Mouse (Mus musculus): ENCODE data around the gene Kalrn. TPM values are rescaled to one million over a fixed set of nuclear protein-coding genes. Genes with fewer than 3 reads are reported as not detected.

Gene Kalrn
- polyA plus RNA-seq, 1 experiment, result 3.3 TPM

DNA sequence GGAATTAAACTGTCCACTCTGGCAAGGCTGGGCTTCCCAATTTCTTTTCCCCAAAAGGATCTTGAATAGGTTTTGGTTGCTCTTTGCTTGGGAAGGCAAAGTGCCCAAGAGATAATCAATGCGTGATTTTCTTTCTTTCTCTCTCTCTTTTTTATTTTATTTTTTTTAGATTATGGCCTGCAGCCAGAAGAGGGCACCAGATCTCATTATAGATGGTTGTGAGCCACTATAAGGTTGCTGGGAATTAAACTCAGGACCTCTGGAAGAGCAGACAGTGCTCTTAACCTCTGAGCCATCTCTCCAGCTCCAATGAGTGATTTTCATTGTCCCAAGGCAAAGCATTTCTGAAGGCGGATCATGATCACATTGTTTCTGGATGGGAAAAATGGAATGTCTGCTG is 563.8 kb downstream of the Kalrn start:
- TF ChIP-seq GATA1 (IDR thresholded peaks at IDR 0.05; ENCODE audit: low read length), result no peak

DNA sequence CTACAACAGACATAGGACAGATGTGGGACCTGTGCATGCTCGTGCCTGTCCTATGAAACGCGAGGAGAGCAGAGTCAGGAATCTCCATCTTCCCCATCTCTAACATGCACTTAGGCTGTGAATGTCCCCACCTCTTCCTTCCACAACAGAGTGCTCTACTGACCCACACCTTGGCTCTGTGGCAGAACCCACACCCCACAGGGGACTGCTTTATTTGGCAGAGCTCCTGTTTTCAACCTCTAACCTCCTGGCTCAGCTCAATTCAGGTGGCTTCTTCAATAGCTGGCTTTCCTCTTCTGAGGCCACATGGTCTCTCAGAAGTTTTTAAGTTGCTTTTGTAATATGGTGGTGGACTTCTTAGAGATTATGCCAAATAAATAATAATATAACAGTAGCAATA is 567.3 kb downstream of the Kalrn start:
- no peak for TF ChIP-seq GATA1 (IDR thresholded peaks at IDR 0.05; ENCODE audit: low read length)

DNA sequence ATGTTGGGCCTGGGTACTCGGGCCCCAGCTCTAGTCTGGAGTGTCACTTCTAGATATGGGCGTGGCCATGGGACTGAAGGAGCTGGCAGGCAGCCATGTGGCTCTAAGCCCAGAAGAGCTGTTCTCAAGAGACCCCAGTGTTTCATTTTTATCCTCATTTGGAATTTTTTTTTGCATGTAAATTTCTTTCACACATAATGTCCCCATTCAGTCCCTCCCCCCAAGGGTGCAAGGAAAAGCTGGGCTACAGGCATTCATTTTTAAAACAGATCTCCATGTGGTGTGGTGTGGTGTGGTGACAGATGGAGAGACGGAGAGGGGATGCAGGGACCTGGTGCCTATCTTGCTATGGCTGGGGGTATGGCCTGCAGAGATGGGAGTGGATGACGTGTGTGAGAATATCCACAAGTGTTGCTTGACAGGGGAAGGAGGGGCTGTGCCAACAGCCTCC is 569.2 kb downstream of the Kalrn start:
- TF ChIP-seq GATA1 (IDR thresholded peaks at IDR 0.05; ENCODE audit: low read length), result no peak

DNA sequence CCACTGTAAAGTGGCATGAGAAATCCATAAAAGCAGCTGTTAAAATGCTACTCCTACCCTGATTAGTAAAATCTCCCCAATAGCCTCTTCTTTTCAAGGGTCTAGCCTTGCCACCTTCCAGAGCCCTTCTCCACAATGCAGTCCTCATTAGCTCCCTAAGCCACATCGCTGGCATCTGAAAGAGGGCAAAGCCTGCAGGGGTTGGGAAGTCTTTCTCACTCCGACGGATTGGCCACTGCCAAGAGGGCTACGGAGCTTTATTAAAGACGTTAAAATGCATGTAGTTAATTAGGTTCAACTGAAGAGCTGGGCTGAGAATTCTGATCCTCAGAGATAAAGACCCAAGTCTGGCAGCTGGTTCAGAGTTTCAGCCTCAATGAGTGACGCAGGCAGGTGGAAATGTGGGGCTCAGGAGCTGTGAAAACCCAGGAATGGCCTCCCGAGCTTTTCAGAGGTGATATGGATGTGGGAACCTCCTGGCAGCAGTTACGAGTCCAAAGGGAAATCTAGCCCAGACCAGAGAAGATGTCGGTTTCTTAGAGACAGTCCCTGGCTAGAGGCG is 569.7 kb downstream of the Kalrn start:
- no peak for TF ChIP-seq GATA1 (IDR thresholded peaks at IDR 0.05; ENCODE audit: low read length)

DNA sequence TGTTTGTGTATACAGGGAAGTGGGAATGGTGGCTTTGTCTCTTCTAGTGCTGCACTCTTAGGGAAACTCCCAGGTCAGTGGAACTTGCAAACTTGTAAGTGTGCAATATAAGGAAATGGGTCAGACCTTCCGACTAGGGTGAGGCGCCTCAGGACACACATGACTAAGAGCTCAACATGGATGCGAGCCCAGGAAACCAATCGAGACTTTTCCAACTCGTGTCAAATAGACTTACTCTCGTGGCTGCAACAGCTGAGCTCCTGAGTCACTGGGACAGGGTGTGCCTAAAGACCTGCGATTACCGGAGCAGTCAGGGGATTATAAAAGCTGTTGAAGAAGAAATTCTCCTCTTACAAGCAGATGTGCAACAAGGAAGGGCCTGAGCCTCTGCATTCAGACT is 572.6 kb downstream of the Kalrn start:
- TF ChIP-seq GATA1 (IDR thresholded peaks at IDR 0.05; ENCODE audit: low read length), result no peak

DNA sequence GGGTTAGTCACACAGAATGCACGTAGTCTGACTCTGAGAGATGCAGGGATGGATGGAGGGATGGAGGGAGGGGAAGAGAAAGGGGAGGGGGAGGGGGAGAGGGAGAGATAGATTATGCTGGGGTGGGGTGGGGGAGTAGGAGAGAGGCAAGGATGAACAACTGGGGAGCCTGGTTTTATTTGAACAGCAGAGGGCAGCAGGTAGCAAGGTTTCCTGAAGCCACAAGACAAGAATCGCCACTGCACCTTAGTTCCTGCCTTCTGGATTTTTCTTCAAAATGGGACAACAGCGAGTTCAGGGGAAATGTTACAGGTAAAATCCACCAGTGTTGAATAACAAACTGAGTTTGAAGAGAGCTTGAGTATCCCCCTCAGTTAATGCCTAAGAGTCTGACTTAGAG is 573.9 kb downstream of the Kalrn start:
- TF ChIP-seq GATA1 (IDR thresholded peaks at IDR 0.05; ENCODE audit: low read length), result no peak

DNA sequence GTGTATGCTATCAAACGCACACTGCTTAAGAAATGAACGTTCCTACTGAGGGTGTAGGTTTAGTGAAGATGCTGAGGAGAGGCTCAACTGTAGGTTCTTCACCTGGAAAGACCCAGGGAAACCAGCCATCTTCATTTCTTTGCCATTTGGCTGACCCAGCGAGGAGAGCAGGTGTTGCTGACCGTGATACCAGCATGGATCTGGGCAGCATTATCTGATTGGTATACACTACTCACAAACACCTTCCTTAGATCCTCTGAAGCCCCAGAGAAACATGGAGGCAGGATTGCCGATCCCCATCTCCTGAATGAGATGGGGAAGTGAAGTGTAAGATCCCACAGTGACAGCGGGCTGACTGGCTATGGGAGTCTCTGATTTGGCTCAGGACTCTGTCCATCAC is 575.3 kb downstream of the Kalrn start:
- no peak for TF ChIP-seq GATA1 (IDR thresholded peaks at IDR 0.05; ENCODE audit: low read length)

DNA sequence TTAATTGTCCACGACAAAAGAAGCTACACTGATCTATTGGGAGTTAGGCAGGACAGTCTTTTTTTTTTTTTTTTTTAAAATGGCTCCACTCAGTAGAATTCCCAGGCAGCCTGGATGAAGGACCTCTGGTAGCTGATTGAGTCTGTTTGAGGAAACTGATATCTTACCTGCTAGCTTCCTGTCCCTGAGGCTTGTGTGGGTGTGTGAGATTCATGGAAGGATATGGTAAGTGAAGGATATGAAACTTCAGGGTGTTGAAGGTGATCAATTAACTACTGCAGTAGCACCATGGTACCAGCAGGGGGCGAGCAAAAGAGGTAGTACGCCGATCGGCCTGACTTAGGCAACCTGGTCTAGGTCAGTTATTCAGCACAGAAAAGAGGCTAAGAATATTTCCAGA is 577.3 kb downstream of the Kalrn start:
- no peak for TF ChIP-seq GATA1 (IDR thresholded peaks at IDR 0.05; ENCODE audit: low read length)

DNA sequence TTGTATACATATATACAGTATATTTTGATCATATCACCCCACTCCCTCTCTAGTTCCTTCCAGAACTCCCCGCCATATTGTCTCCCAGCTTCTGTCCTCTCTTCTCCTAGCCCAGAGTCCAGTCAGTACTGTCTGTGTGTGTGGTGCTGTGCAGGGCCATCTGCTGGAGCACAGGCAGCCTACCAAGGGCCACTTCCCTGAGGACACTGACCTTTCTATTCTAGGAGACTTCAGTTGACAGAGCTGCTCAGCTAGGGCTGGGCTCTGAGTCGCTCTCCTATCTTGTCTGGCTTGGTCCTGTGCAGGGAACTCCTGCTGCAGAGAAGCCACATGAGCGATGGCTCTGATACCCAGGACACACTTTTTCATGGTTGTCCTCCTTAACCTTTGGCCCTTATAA is 577.8 kb downstream of the Kalrn start:
- TF ChIP-seq GATA1 (IDR thresholded peaks at IDR 0.05; ENCODE audit: low read length), result no peak

DNA sequence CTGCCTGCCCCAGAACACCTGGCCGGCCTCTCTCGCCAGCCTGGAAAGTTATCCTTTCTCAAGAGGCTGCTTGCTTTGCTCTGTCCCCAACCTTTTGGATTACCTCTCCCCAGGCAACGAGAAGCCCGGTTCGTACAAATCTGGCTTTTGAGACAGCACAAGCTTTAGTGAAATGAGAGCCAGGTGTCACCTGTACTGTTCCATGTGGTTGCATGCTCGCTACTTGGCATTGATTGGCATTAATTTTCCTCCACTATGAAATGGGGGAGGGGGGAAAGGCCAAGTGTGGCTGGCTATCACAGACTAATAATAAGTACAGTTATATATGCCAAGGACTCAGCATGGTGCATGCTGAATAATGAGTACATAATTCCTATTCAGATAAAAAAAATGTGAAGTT is 579.0 kb downstream of the Kalrn start:
- no peak for TF ChIP-seq GATA1 (IDR thresholded peaks at IDR 0.05; ENCODE audit: low read length)

DNA sequence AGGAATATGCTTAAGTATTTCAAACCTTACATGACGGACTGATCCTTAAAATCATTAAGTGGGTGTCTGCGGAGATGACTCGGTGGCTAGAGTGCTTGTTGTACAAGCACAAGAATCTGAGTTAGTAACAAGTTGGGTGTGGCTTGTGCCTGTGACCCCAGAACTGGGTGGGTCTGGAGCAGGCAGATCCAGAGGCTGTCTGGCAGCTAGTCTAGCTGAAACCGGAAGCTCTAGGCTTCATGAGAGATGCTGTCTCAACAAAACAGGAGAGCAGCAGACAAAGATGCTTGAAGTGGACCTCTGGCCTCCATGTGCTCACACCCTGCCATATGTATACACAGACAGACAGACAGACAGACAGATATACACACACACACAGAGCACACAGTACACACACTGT is 582.6 kb downstream of the Kalrn start:
- no peak for TF ChIP-seq GATA1 (IDR thresholded peaks at IDR 0.05; ENCODE audit: low read length)

DNA sequence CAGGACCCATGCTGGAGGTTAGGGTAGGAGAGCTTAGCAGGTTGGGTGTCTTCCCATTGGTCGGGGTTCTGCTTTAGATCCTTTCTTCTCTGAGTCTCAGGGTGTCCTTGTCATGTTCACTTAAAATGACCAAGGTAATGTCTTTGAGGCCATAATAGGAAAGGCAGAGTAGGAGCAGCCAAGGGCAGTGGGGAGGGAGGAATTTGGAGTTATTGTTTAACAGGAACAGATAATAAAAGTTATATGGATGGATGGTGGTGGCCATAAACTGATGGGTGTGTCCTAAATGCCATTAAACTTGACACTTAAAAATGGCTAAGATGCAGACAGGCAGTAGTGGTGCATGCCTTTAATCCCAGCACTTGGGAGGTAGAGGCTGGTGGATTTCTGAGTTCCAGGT is 584.2 kb downstream of the Kalrn start:
- TF ChIP-seq GATA1 (IDR thresholded peaks at IDR 0.05; ENCODE audit: low read length), result no peak

DNA sequence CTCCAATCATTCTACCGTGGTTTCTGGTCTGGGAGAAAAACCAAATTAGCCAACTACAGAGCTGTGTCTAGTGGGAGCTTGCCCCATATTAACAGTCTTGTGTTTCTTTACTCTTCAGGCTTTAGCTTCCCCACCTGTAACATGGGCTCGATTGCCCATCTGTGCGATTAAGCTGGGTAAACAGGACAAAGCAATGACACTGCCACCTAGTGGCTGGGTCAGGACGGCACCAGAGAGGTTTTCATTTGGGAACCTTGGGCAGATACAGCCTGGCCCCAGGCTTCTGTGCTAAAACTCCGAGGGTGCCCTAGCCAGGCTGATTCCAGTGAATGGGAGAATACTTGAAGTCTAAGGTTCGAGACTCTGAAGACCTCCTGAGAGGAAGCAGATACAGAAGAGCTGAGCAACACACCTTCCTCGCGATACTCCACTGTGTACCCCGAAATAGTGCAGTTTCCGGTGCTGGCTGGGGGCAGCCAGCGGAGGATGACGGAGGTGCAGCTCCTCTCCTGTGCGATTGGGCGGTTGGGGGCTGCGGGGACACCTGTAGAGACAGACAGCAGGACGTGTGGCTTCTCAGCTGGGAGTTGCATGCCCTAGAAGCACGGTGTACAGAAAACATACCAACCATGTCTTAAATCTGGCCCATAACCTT is 584.8 kb downstream of the Kalrn start:
- TF ChIP-seq GATA1 (IDR thresholded peaks at IDR 0.05; ENCODE audit: low read length), result no peak

DNA sequence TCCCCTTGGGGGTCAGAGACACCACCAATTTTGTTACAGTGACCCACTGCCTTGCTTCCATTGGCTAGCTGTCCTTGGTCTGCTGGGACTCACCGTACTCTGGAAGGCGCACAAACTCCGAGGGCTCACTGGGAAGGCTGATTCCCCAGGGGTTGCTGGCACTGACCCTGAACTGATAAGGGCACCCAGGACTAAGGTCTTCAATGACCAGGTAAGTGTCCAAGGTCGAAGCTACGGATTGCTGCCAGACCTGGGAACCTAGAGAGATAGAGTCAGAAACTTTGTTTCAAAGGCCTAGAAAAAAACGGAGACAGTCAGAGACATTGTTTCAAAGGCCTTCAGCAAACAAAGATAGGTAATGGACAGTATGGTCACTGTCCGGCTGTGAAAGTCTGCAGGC is 586.3 kb downstream of the Kalrn start:
- TF ChIP-seq GATA1 (IDR thresholded peaks at IDR 0.05; ENCODE audit: low read length), result no peak

DNA sequence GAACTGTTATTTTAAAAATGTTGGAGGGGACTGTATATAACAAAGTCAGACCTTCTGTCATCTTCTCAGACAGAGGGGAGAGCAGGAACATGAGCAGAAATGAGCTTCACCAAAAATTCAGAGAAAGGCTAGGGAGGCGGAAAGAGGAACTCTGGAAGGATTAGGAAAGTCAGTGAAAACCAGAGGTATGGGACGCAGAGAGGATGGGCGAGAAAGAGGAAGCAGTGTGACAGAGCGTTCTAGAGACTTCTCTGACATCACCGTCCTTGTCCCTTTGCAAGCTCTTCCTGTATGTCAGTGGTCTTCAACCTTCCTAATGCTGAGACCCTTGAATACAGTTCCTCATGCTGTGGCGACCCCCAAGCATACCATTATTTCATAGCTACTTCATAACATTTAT is 588.0 kb downstream of the Kalrn start:
- no peak for TF ChIP-seq GATA1 (IDR thresholded peaks at IDR 0.05; ENCODE audit: low read length)

DNA sequence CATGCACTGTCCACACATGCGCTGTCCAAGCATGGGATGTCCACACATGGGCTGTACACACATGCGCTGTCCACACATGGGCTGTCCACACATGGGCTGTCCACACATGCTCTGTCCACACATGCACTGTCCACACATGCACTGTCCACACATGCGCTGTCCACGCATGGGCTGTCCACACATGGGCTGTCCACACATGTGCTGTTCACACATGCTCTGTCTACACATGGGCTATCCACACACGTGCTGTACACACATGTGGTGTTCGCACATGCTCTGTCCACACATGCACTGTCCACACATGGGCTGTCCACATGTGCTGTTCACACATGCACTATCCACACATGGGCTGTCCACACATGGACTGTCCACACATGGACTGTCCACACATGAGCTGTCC is 589.6 kb downstream of the Kalrn start:
- TF ChIP-seq GATA1 (IDR thresholded peaks at IDR 0.05; ENCODE audit: low read length), result no peak

DNA sequence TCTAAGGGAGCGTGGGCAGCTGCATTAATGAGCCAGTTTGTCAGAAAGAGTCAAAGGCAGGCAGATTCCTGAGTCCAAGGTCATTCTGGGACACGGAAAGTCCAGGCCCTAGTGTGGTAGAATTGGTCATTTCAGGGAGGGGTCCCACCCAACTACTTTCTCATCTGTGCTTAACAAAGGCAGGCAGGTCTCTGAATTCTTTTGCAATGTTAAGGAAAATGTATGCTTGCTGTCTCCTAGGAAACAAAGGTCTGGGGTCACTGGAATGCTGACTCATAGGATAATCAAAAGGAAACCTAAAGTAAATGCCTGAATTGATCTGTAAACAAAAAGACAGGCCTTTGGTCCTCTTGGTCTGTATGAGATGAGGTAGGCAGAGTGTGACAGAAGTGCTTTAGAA is 593.5 kb downstream of the Kalrn start:
- TF ChIP-seq GATA1 (IDR thresholded peaks at IDR 0.05; ENCODE audit: low read length), result no peak

DNA sequence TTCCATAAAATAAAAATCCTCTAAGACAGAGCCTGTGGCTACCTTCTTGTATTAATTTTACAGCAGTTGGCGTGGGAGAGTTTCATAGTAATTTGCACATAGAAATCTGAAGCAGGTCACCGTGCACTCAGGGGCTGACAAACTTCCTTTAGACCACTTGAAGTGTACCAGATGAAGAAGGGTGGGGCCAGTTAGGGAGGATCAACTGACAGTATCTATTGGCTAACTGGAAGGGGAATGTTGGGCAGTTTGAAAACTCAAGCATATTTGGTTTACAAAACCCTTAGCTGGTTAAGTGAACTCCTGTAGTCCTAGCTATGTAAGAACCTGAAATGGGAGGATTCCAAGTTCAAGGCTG is 606.1 kb downstream of the Kalrn start:
- no peak for TF ChIP-seq GATA1 (IDR thresholded peaks at IDR 0.05; ENCODE audit: low read length)
